Mouse (Mus musculus): Measurements from ENCODE around the gene Amy2a4.
"Not testable (repeated sequence)": the region's sequence is repeated elsewhere in the genome, so short reads cannot be mapped to it uniquely, and the experiment has no call there.

The Amy2a4 gene

GRCm38 (mm10) chr3:113291349-113291748 lies at the start of gene Amy2a4:
Gene Amy2a4 (minus strand): TSS chr3:113291449.
- DNase-seq, result not testable (repeated sequence)

DNA sequence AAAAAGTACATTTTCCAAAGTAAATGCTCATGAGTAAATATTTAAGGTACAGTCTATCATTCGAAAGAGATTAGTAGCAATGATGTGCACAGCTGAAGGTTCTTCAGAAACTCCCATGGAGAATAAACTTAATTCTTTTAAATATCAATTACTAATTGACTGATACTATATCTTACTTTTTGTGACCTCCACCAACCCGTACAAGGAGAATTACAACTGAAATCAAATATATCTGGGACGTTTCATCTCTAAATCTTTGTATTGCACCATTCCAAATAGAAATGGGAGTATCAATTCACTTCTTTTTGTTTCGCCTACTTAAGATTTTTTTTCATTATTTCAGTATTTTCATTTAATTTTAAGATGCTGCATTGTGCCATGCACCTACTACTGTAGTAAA lies 32.7 kb upstream of the Amy2a4 start, which contains the start of gene Amy2a3:
Amy2a3 (minus strand) TSS at position 101 of the 400 bp plus-strand sequence.
- DNase-seq, result not testable (repeated sequence)

GRCm38 (mm10) chr3:113312937-113313336 lies 21.7 kb upstream of the Amy2a4 start:
- not testable (repeated sequence) for DNase-seq

DNA sequence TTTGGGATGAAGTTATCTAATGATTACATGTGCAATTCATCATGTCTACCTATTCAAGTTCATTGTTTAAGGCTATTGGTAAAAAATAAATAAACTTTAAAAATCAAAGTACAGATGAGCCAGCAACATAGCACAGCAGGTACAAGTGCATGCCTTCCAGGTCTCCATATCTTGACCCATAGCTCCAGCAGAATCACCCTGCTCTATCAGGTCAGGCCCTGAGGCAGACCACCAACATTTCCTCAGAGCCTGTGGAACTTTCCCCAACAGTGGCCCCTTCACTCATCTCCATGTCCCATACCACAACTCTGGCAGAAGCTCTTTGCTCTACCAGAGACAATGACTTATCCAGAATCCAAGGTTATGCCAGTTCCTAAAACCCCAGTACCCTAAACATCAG lies 11.0 kb downstream of the Amy2a4 start:
- DNase-seq, result not testable (repeated sequence)

GRCm38 (mm10) chr3:113279586-113279985 lies 11.7 kb downstream of the Amy2a4 start:
- not testable (repeated sequence) for DNase-seq

- DNase-seq, result not testable (repeated sequence)
Measured at GRCm38 (mm10) chr3:113258737-113259136, 32.5 kb downstream of the Amy2a4 start, which contains the start of gene Amy2a5. Gene Amy2a5 (minus strand): TSS chr3:113258837.
